Mouse (Mus musculus) testis, adult 2 months (tissue): Measurements from ENCODE around the gene Fgf4.

ENCODE experiments used
- CTCF ChIP-seq: fragments of 200-500 bp; IDR thresholded peaks from 2 replicates; pipeline ENCODE4 v1.5.1; 2012; ENCODE audit warnings: low read depth, mild to moderate bottlenecking, inconsistent platforms, low read length, moderate library complexity; ENCODE audit not compliant: control insufficient read depth, insufficient read depth, insufficient replicate concordance
- POLR2A ChIP-seq: fragments of 200-500 bp; IDR thresholded peaks from 2 replicates; pipeline ENCODE4 v1.6.1; 2012; ENCODE audit warnings: low read depth, mild to moderate bottlenecking, inconsistent platforms, low read length, moderate library complexity; ENCODE audit not compliant: control insufficient read depth

DNA sequence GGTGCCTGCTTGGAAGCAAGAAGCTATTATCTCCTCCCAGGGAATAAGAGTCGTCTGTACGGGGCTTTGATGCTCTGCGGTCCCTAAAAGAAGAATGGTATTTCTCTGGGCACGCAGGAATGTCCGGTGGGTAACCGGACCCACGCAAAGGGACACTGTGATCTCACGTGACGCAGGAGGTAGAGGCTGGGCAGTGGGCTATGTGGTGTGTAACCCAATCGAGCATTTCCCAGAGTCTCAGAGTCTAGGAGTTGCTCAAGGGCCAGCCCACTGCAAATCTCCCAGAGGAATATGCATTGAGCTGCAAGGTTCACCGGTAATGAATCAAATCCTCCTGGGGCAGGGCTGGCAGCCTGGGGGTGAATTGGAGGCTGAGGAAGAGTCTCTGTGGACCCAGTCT is 18.8 kb upstream of the Fgf4 start:
- TF ChIP-seq POLR2A = no peak
- TF ChIP-seq CTCF = no peak
